Mouse (Mus musculus) layer of hippocampus, adult 2 months (tissue): ENCODE data around the gene Pms1. TPM values are rescaled to one million over a fixed set of nuclear protein-coding genes. Genes with fewer than 3 reads are reported as not detected.
A peak's percentile ranks its signal among the peaks of the same experiment; 100 is the strongest.
"Not testable (repeated sequence)": the region's sequence is repeated elsewhere in the genome, so short reads cannot be mapped to it uniquely, and the experiment has no call there.

Source experiments
- DNase-seq, 2 experiments: peaks; one replicate each; pipeline ENCODE4 v3.0.0; 2022; ENCODE audit warnings: low spot score in 2 of 2
- H3K27ac ChIP-seq: fragments of 200-600 bp; 2 replicates; pipeline ENCODE4 v1.8.1; 2022
- H3K4me3 ChIP-seq: fragments of 200-600 bp; 2 replicates; pipeline ENCODE4 v1.8.1; 2022; ENCODE audit warnings: mild to moderate bottlenecking
- CTCF ChIP-seq: fragments of 200-600 bp; conservative IDR thresholded peaks from 2 replicates; pipeline ENCODE4 v1.8.1; 2022; ENCODE audit warnings: antibody characterized with exemption, mild to moderate bottlenecking, moderate library complexity
- total RNA-seq, 2 experiments: library from RNA; stranded (reverse); gene quantifications; 2 replicates each; pipeline ENCODE4 v1.2.3; 2021

The Pms1 gene
- total RNA-seq, 2 experiments from 2014 or later: 34.6 to 40.6 TPM

GRCm38 (mm10) chr1:53272646-53273045 lies 24.2 kb downstream of the Pms1 start:
- DNase-seq: peak; percentile 16 to 28
- peak; percentile 87 for TF ChIP-seq CTCF
- no peak overlapping the region for H3K4me3 ChIP-seq
- no peak overlapping the region for H3K27ac ChIP-seq

- H3K4me3 ChIP-seq: no peak overlapping the region
- TF ChIP-seq CTCF: no peak
- DNase-seq: no peak
- no peak overlapping the region for H3K27ac ChIP-seq
Measured at GRCm38 (mm10) chr1:53269901-53270300, 26.9 kb downstream of the Pms1 start.

GRCm38 (mm10) chr1:53264958-53265612 lies 31.7 kb downstream of the Pms1 start:
- not testable (repeated sequence) for H3K4me3 ChIP-seq, H3K27ac ChIP-seq, DNase-seq

- H3K4me3 ChIP-seq: no peak overlapping the region
- H3K27ac ChIP-seq: no peak overlapping the region
- TF ChIP-seq CTCF: no peak
- DNase-seq: no peak
Measured at GRCm38 (mm10) chr1:53226063-53226462, 70.8 kb downstream of the Pms1 start.

- DNase-seq: no peak
- no peak for TF ChIP-seq CTCF
- Histone ChIP-seq H3K4me3 (no peak overlapping the region), H3K27ac (no peak overlapping the region)
Measured at GRCm38 (mm10) chr1:53225616-53226015, 71.2 kb downstream of the Pms1 start.

- no peak overlapping the region for H3K4me3 ChIP-seq
- H3K27ac ChIP-seq: no peak overlapping the region
- TF ChIP-seq CTCF: no peak
- DNase-seq: no peak
Measured at GRCm38 (mm10) chr1:53224775-53225174, 72.0 kb downstream of the Pms1 start.

GRCm38 (mm10) chr1:53210136-53210535 lies 86.7 kb downstream of the Pms1 start:
- no peak for TF ChIP-seq CTCF
- no peak for DNase-seq
- no peak overlapping the region for H3K27ac ChIP-seq
- no peak overlapping the region for H3K4me3 ChIP-seq

GRCm38 (mm10) chr1:53203902-53204301 lies 92.9 kb downstream of the Pms1 start:
- no peak for DNase-seq
- TF ChIP-seq CTCF: no peak
- Histone ChIP-seq H3K27ac (no peak overlapping the region), H3K4me3 (no peak overlapping the region)

GRCm38 (mm10) chr1:53201630-53202199 lies 95.1 kb downstream of the Pms1 start:
- no peak for TF ChIP-seq CTCF
- Histone ChIP-seq H3K4me3 (no peak overlapping the region), H3K27ac (no peak overlapping the region)
- no peak for DNase-seq

GRCm38 (mm10) chr1:53194536-53194935 lies 102.3 kb downstream of the Pms1 start:
- Histone ChIP-seq H3K4me3 (no peak overlapping the region), H3K27ac (no peak overlapping the region)
- no peak for DNase-seq
- TF ChIP-seq CTCF: no peak

GRCm38 (mm10) chr1:53191234-53191633 lies 105.6 kb downstream of the Pms1 start:
- Histone ChIP-seq H3K4me3 (no peak overlapping the region), H3K27ac (no peak overlapping the region)
- no peak for TF ChIP-seq CTCF
- no peak for DNase-seq

- Histone ChIP-seq H3K4me3 (no peak overlapping the region), H3K27ac (no peak overlapping the region)
- no peak for DNase-seq
- no peak for TF ChIP-seq CTCF
Measured at GRCm38 (mm10) chr1:53189620-53190019, 107.2 kb downstream of the Pms1 start.

- no peak within 1 kb of the TSS for H3K27ac ChIP-seq
- H3K4me3 ChIP-seq: no peak within 1 kb of the TSS
- no peak for TF ChIP-seq CTCF
- no peak for DNase-seq
Measured at GRCm38 (mm10) chr1:53187536-53187935, 109.3 kb downstream of the Pms1 start, which contains the start of gene 1700019A02Rik. Gene 1700019A02Rik, minus strand, starts transcription at chr1:53187636.

- DNase-seq: no peak
- no peak overlapping the region for H3K4me3 ChIP-seq
- H3K27ac ChIP-seq: no peak overlapping the region
- no peak for TF ChIP-seq CTCF
Measured at GRCm38 (mm10) chr1:53186301-53186700, 110.5 kb downstream of the Pms1 start.
